Mouse (Mus musculus): ENCODE data around the gene Clta. TPM values are rescaled to one million over a fixed set of nuclear protein-coding genes. Genes with fewer than 3 reads are reported as not detected.
A peak's percentile ranks its signal among the peaks of the same experiment; 100 is the strongest.

Clta gene
- polyA plus RNA-seq (2021), result 363 TPM

DNA sequence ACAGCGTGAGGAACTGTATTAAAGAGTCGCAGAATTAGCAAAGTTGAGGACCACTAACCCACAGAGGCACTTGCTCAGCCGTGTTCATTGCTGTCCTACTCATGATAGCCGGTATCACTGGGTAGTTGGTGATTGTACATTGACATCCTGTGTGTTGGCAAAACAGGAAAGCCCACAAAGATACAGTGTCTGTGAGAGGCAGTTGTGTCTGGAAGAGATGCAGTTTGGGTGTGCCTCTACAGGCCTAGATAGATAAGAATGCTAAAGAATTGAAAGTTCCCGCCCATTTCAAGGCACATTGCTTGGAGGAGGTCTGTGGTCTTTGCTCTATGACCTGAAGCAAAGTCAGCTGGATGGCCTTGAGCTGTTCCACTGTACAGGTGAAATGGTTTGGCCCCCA lies at the start of gene Clta:
Clta (plus strand) TSS at position 327 of the 400 bp plus-strand sequence.
- POLR2A ChIA-PET, result no interaction called here
- in situ Hi-C loops (cut with MboI; ENCODE audit: low pct_unique_long_range_greater_than_20kb), result no loop called here
- CTCF ChIA-PET, result interaction anchor here (1.4 kb wide), 1 partner anchor 48 kb away, joined by 3 read pairs; no protein-coding TSS in a partner anchor
- no peaks in the 10 kb centered on the region for H3K27me3 ChIP-seq
- ATAC-seq, result no peak
- DNase-seq (ENCODE audit: low read depth, low spot score), result no peak
- no peak for TF ChIP-seq CTCF (IDR thresholded peaks at IDR 0.05)

DNA sequence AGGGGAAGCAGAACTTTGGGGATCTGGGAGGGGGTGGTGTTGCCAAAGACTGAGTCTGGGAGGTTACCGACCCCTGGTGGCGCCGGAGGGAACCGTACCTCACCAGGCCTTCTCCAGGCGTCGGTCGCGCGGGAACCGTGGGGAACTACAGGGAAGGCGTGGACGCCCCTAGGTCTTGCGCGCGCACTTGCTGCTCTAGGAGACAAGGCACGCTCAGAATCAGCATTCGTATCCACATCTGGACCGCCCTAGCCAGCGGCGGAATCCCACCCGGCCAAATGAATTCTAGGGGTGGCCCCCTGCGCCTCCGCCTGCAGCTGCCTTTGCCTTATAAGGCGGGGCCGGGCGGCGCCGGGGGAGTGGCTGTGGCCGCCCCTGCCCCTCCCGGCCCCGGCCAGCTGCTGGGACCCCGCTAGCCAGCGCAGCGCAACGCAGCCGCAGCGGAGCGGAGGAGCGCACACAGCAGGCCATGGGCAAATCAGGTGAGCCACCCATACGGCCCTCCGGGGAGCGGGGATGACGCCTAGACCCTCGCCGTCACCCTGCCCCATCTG lies 46.9 kb upstream of the Clta start, which contains the start of gene Glipr2:
Glipr2 (plus strand) TSS at position 110 of the 554 bp plus-strand sequence.
- ChIA-PET CTCF (interaction anchor here (1.3 to 2.1 kb wide), 2 partner anchors 11 to 24 kb away, joined by 4 to 7 read pairs; no protein-coding TSS in a partner anchor), POLR2A (interaction anchor here (1.0 to 1.6 kb wide), 3 partner anchors 17 to 26 kb away, joined by 3 to 6 read pairs (median 6); partner anchors contain the start of gene Ccin)
- DNase-seq (ENCODE audit: low read depth, low spot score) (no peak), ATAC-seq (peak; percentile 83)
- TF ChIP-seq CTCF (IDR thresholded peaks at IDR 0.05), result no peak
- H3K27me3 ChIP-seq, result no peaks in the 10 kb centered on the region
- in situ Hi-C loops (cut with MboI; ENCODE audit: low pct_unique_long_range_greater_than_20kb), result no loop called here

DNA sequence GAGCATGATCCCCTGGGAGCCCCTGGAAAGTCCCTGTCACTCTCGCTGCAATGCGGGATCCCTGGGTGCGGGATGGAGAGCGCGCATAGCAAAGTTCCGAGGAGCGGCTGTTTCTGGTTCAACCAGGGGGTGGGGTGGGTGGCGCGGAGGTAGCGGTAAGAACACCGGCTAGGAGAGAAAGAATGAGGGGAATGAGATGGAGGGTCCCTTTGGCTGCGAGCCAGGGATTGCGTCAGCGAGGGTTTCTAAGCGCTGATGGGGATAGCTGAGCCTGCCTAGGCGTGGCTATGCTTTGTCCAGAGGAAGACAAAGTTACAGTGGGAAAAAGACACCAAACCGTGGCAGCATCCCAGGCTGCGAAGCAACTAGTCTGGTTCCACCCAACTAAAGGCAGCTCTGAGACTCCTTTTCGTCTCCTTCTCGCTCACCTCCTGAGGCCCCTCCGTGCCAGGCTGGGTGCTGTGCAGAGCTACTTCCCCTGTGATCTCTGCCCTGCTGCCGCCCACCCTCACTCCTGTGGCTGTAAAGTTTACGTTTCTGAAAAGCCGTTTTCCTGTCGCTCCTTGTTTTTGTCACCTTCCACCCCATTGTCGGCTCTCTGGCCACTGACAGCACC lies 46.3 kb upstream of the Clta start:
- POLR2A ChIA-PET, result interaction anchor here (1.5 to 1.6 kb wide), 2 partner anchors 16 to 21 kb away, joined by 6 read pairs; no protein-coding TSS in a partner anchor
- H3K27me3 ChIP-seq, result no peaks in the 10 kb centered on the region
- DNase-seq (ENCODE audit: low read depth, low spot score) (no peak), ATAC-seq (peak; percentile 62)
- CTCF ChIA-PET, result interaction anchor here (1.3 to 2.1 kb wide), 2 partner anchors 10 to 23 kb away, joined by 4 to 7 read pairs; no protein-coding TSS in a partner anchor
- TF ChIP-seq CTCF (IDR thresholded peaks at IDR 0.05), result no peak
- in situ Hi-C loops (cut with MboI; ENCODE audit: low pct_unique_long_range_greater_than_20kb), result no loop called here

DNA sequence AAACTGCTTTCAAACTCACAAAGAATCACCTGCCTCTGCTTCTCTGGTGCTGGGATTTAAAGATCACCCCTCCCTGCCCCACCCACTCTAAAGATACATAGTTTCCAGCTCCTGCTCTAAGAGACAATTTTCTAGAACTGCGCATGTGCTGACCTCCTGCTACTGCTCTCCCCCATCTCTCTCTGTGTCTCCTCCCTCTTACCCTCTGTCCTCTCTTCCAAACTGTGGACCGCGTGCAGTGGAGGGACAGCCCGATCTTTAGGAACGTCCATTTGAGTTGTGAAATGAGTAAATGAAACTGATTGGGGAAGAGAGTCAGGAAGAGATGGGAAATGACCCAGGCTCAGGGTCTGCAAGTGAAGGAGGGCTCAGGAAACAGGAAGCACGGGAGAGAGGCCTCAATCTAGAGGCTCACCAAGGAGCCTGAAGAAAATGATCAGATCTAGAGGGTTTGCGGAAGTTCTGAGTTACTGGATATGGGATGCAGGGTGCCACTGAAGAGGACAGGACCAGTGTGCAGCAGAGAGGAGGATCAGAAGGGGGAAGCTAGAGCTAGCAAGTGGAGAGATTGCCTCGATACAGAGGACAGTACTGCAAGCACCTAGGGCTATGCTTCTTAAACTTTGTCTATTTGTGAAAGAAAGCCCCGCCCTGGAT lies 44.6 kb upstream of the Clta start:
- ChIA-PET POLR2A (no interaction called here), CTCF (interaction anchor here (2.1 kb wide), 1 partner anchor 8 kb away, joined by 7 read pairs; no protein-coding TSS in a partner anchor)
- no peaks in the 10 kb centered on the region for H3K27me3 ChIP-seq
- in situ Hi-C loops (cut with MboI; ENCODE audit: low pct_unique_long_range_greater_than_20kb), result no loop called here
- ATAC-seq (no peak), DNase-seq (ENCODE audit: low read depth, low spot score) (no peak)
- no peak for TF ChIP-seq CTCF (IDR thresholded peaks at IDR 0.05)

DNA sequence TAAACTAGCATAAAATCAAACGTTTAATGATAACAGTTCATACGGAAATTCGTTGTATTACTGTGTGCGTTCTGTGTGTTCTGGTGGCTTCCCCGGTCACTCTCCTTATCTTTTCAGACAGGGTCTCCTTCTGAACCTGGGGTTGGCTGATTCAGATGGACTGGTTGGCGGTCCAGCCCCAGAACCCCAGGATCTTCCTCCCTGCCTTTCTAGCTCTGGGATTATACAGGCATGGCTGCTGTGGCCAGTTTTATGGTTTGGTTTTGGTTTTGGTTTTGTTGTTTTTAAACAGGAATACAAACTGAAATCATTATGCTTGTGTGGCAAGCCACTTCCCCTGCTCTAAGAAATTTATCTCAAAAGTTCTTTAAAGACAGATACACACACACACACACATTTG lies 44.0 kb upstream of the Clta start:
- no peak for DNase-seq (ENCODE audit: low read depth, low spot score)
- H3K27me3 ChIP-seq, result no peaks in the 10 kb centered on the region
- in situ Hi-C loops (cut with MboI; ENCODE audit: low pct_unique_long_range_greater_than_20kb), result no loop called here
- ATAC-seq, result no peak
- CTCF ChIA-PET, result no interaction called here
- POLR2A ChIA-PET, result no interaction called here
- TF ChIP-seq CTCF (IDR thresholded peaks at IDR 0.05), result no peak

DNA sequence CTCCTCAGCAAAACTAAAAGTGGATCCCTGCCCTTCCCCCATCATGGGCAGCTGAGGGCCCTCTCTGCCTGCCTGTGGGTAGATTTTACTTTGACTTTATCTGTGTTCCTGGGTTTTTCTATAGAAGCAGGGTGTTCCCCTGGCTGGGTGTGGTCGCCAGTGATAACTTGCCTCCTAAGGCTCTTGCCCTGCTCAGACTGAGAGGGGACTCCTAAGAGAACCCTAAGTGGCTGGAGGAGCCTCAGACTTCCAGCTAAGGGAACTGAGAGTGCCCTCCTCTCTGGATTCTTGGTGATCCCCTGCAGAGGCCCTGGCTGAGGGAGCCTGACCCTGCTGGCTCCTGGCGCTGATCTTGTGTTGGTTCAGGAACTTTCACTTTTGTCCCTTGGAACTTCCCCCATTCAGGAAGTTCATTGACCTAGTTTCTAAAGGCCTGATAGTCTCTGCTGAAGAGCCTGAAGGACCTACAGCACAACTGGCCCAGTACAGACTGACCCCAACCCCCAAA lies 39.9 kb upstream of the Clta start:
- POLR2A ChIA-PET, result no interaction called here
- in situ Hi-C loops (cut with MboI; ENCODE audit: low pct_unique_long_range_greater_than_20kb), result no loop called here
- TF ChIP-seq CTCF (IDR thresholded peaks at IDR 0.05), result no peak
- H3K27me3 ChIP-seq, result no peaks in the 10 kb centered on the region
- CTCF ChIA-PET, result interaction anchor here (0.6 kb wide), 1 partner anchor 12 kb away, joined by 3 read pairs; no protein-coding TSS in a partner anchor
- ATAC-seq (no peak), DNase-seq (ENCODE audit: low read depth, low spot score) (no peak)

DNA sequence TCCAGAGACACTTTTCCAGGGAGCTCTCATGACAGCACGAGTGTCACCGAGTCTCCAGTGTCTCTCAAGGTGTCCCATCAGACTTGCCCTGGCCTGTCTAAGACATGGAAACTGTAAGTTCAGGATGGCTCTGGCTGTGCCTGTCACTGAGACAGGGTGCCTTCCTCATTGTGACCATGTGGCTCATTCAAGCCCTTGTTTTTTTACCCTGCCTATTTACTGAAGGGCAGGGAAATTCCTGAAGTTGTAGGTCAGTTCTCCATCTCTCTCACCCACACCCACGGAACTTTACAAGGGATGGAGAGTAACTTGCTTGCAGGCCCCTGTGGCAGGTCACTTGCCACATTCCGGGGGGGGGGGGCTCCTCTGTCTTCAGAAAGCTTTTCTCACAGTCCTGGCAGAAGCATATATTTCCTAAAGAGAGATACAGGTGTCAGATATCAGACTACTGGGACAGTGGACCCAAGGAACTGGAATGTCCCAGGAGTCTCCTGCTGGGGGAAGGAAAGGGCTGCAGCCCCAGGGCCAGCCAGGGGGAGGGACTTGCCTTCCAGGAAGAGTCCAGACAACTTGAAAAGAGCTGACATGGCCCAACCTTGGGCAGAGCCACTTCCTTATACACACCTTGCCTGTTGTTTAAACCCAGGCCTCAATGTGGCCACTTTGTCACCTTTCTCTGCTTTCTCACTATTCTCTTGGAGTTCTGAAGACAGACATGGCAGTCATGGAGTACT lies 39.1 kb upstream of the Clta start:
- no peak for TF ChIP-seq CTCF (IDR thresholded peaks at IDR 0.05)
- DNase-seq (ENCODE audit: low read depth, low spot score) (no peak), ATAC-seq (no peak)
- ChIA-PET POLR2A (no interaction called here), CTCF (no interaction called here)
- in situ Hi-C loops (cut with MboI; ENCODE audit: low pct_unique_long_range_greater_than_20kb), result no loop called here
- H3K27me3 ChIP-seq, result no peaks in the 10 kb centered on the region

DNA sequence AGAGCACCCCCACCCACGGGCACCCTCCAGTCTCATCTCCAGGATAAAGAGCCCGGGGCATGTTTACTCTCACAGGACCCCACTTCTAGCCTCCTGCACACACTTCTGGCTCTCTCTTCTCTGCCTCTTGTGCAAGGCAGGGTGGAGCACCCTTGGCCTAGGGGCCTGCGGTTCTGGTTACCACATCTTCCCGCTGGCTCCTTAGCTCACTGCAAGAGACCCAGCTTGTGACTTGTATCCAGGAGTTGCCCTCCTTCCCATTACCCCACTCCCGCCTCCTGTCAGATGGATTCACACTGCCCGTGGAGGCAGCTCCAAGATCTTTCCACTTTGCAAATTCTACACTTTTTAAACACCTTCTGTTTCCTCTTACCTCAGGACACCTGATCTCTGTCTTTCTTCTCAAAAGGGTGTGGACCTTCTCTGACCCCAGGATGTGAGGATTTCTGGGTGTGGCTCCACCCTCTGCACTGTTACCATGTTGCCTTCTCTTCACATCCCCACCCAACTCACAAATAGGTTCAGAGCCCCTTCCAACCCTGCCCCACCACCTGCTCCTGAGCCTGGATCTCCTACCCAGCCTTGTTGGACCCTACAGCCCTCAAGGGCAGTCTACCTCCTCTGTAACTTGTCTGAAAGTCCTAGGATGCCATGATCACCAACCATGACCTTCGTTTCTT lies 38.3 kb upstream of the Clta start:
- ChIA-PET CTCF (interaction anchor here (1.3 kb wide), 1 partner anchor 16 kb away, joined by 3 read pairs; no protein-coding TSS in a partner anchor), POLR2A (no interaction called here)
- in situ Hi-C loops (cut with MboI; ENCODE audit: low pct_unique_long_range_greater_than_20kb), result no loop called here
- ATAC-seq (no peak), DNase-seq (ENCODE audit: low read depth, low spot score) (no peak)
- H3K27me3 ChIP-seq, result no peaks in the 10 kb centered on the region
- TF ChIP-seq CTCF (IDR thresholded peaks at IDR 0.05), result no peak

DNA sequence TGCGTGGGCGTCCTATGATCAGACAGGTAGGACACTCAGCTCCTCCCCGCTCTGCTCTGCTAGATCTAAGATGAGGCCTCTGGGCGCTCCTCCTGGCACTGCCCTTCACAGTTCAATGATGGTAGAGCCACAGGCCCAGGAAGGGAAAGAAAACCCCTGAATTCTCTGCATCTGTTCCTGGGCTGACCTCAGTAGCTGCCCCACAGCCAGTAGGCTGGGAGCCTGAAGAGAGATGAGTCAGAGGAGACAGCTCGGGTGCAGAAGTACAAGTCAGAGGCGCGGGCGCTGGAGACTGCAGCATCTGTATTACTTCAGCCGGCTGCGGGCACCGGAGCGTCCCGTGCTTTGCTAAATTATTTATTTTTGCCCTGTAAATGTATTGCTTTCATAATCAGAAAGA lies 35.6 kb upstream of the Clta start:
- DNase-seq (ENCODE audit: low read depth, low spot score) (peak; percentile 98), ATAC-seq (peak; percentile 70)
- in situ Hi-C loops (cut with MboI; ENCODE audit: low pct_unique_long_range_greater_than_20kb), result no loop called here
- ChIA-PET CTCF (interaction anchor here (1.3 to 2.2 kb wide), 2 partner anchors 10 to 43 kb away, joined by 6 to 7 read pairs; no protein-coding TSS in a partner anchor), POLR2A (interaction anchor here (2.0 kb wide), 1 partner anchor 12 kb away, joined by 5 read pairs; no protein-coding TSS in a partner anchor)
- TF ChIP-seq CTCF (IDR thresholded peaks at IDR 0.05), result no peak
- no peaks in the 10 kb centered on the region for H3K27me3 ChIP-seq
